Mouse (Mus musculus): ENCODE data around the gene Uhrf1bp1.

Gene Uhrf1bp1

GRCm38 (mm10) chr17:27839469-27840252 is 16.6 kb upstream of the Uhrf1bp1 start:
- DNase-seq = peak; percentile 97

GRCm38 (mm10) chr17:27848351-27848750 is 7.9 kb upstream of the Uhrf1bp1 start:
- no peak for DNase-seq

GRCm38 (mm10) chr17:27851076-27851475 is 5.2 kb upstream of the Uhrf1bp1 start:
- no peak for DNase-seq

GRCm38 (mm10) chr17:27856798-27857648 is 782 bp downstream of the Uhrf1bp1 start:
- DNase-seq = no peak

GRCm38 (mm10) chr17:27857649-27858475 is 1.6 kb downstream of the Uhrf1bp1 start:
- no peak for DNase-seq

- DNase-seq = no peak
Measured at GRCm38 (mm10) chr17:27859131-27859530, 2.9 kb downstream of the Uhrf1bp1 start.

- no peak for DNase-seq
Measured at GRCm38 (mm10) chr17:27865461-27865860, 9.2 kb downstream of the Uhrf1bp1 start.

GRCm38 (mm10) chr17:27866737-27867136 is 10.5 kb downstream of the Uhrf1bp1 start:
- no peak for DNase-seq

GRCm38 (mm10) chr17:27871851-27872250 is 15.6 kb downstream of the Uhrf1bp1 start:
- DNase-seq = peak; percentile 85

- no peak for DNase-seq
Measured at GRCm38 (mm10) chr17:27873583-27873982, 17.3 kb downstream of the Uhrf1bp1 start.

- DNase-seq = no peak
Measured at GRCm38 (mm10) chr17:27874510-27874909, 18.3 kb downstream of the Uhrf1bp1 start.

- no peak for DNase-seq
Measured at GRCm38 (mm10) chr17:27881518-27881917, 25.3 kb downstream of the Uhrf1bp1 start.

- DNase-seq = no peak
Measured at GRCm38 (mm10) chr17:27883129-27883528, 26.9 kb downstream of the Uhrf1bp1 start.

- DNase-seq = no peak
Measured at GRCm38 (mm10) chr17:27883994-27884393, 27.8 kb downstream of the Uhrf1bp1 start.

GRCm38 (mm10) chr17:27886499-27887210 is 30.4 kb downstream of the Uhrf1bp1 start:
- no peak for DNase-seq

- peak; percentile 92 for DNase-seq
Measured at GRCm38 (mm10) chr17:27907512-27908205, 51.4 kb downstream of the Uhrf1bp1 start.

GRCm38 (mm10) chr17:27908206-27908887 is 52.1 kb downstream of the Uhrf1bp1 start:
- DNase-seq = peak; percentile 50

GRCm38 (mm10) chr17:27908888-27909621 is 52.8 kb downstream of the Uhrf1bp1 start, which contains the start of gene Anks1:
Gene Anks1, plus strand, starts transcription at chr17:27909306.
- DNase-seq = peak; percentile 87

GRCm38 (mm10) chr17:27909622-27910500 is 53.6 kb downstream of the Uhrf1bp1 start, which contains the start of gene Taf11:
Gene Taf11, minus strand, starts transcription at chr17:27909844.
- DNase-seq = peak; percentile 85
